Mouse (Mus musculus) brain, embryonic 14.5 days (tissue): ENCODE measurements around the gene A630023A22Rik.

Experiments used
- CTCF ChIP-seq: fragments of 200-500 bp; IDR thresholded peaks from 2 replicates; pipeline ENCODE4 v1.5.1; 2012; ENCODE audit warnings: inconsistent platforms, mild to moderate bottlenecking, moderate library complexity, borderline replicate concordance; ENCODE audit not compliant: insufficient read depth, insufficient read length; ENCODE audit errors: extremely low read depth
- POLR2A ChIP-seq: fragments of 200-500 bp; IDR thresholded peaks from 2 replicates; pipeline ENCODE4 v1.6.1; 2012; ENCODE audit warnings: mild to moderate bottlenecking, inconsistent platforms, borderline replicate concordance; ENCODE audit not compliant: poor library complexity, insufficient read depth, insufficient read length, severe bottlenecking; ENCODE audit errors: extremely low read depth

DNA sequence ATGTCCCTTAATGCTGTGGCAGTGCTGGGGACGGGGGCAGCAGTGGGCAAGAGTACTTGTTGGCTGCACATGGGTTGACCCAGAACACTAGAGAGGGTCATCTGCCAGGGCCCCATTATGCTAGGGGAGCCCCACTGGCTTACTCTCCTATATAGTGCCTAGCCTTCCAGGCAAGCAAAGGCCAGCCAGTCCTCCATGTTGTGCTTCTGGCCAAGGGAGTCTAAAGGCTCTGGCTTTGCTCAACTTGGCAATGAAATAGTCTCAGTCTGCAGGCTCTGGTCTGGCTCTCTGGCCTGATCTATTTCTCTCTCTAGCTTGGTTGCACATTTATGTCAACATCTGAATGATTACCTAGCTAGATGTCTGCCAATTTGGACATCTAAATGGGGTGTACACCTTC lies 9.7 kb downstream of the A630023A22Rik start:
- TF ChIP-seq CTCF = no peak
- TF ChIP-seq POLR2A = no peak
